Mouse (Mus musculus) kidney, embryonic 14.5 days (tissue): ENCODE results near the gene 1700018G05Rik. TPM values are rescaled to one million over a fixed set of nuclear protein-coding genes. Genes with fewer than 3 reads are reported as not detected.

Experiments used
- ATAC-seq: fragments of 200-750 bp; cut with Nextera tagmentation; 2 replicates; pipeline ENCODE4 v1.8.0; 2017; ENCODE audit warnings: moderate number of reproducible peaks, mild to moderate bottlenecking, moderate TSS enrichment, moderate library complexity; ENCODE audit not compliant: low FRiP score, low TSS enrichment
- H3K27ac ChIP-seq: fragments of 300-500 bp; sonication (generic); 2 replicates; pipeline ENCODE4 v1.5.1; 2014; ENCODE audit warnings: low read depth, mild to moderate bottlenecking, low read length, moderate library complexity, mixed read lengths
- H3K27me3 ChIP-seq: fragments of 300-500 bp; sonication (generic); 2 replicates; pipeline ENCODE4 v1.6.1; 2014; ENCODE audit warnings: mild to moderate bottlenecking, low read length; ENCODE audit not compliant: control insufficient read depth, insufficient read depth
- H3K36me3 ChIP-seq: fragments of 300-500 bp; sonication (generic); 2 replicates; pipeline ENCODE4 v1.6.1; 2014; ENCODE audit warnings: low read length, mixed read lengths; ENCODE audit not compliant: control insufficient read depth, insufficient read depth
- H3K4me1 ChIP-seq: fragments of 300-500 bp; sonication (generic); 2 replicates; pipeline ENCODE4 v1.6.1; 2014; ENCODE audit warnings: low read length, mixed read lengths; ENCODE audit not compliant: control insufficient read depth, insufficient read depth
- H3K4me2 ChIP-seq: fragments of 300-500 bp; sonication (generic); replicated peaks from 2 replicates; pipeline ENCODE4 v1.6.1; 2014; ENCODE audit warnings: low read depth, mild to moderate bottlenecking, low read length
- H3K4me3 ChIP-seq: fragments of 300-500 bp; sonication (generic); 2 replicates; pipeline ENCODE4 v1.5.1; 2014; ENCODE audit warnings: mild to moderate bottlenecking, low read length
- H3K9ac ChIP-seq: fragments of 300-500 bp; sonication (generic); 2 replicates; pipeline ENCODE4 v1.6.1; 2014; ENCODE audit warnings: low read depth, mild to moderate bottlenecking, low read length, moderate library complexity
- H3K9me3 ChIP-seq: fragments of 300-500 bp; sonication (generic); 2 replicates; pipeline ENCODE4 v1.6.1; 2016; ENCODE audit warnings: low read length; ENCODE audit not compliant: control insufficient read depth
- WGBS: fragments of 180-500 bp; shearing (Covaris S2); extraction: QIAGEN DNeasy Blood & Tissue Kit; methylation state at CpG from one replicate; pipeline ENCODE4 v1.1.7; 2014; 5-methylcytosine and 5-hydroxymethylcytosine counted together
- polyA plus RNA-seq: library from polyadenylated mRNA; unstranded; fragments of >200 nt; fragmentation: Nextera tagmentation; extraction: Ambion mirVana; gene quantifications from 2 replicates; pipeline ENCODE4 v1.2.1, GENCODE M21; 2014

1700018G05Rik gene
- polyA plus RNA-seq, 1 experiment from 2014 or later = not detected

DNA sequence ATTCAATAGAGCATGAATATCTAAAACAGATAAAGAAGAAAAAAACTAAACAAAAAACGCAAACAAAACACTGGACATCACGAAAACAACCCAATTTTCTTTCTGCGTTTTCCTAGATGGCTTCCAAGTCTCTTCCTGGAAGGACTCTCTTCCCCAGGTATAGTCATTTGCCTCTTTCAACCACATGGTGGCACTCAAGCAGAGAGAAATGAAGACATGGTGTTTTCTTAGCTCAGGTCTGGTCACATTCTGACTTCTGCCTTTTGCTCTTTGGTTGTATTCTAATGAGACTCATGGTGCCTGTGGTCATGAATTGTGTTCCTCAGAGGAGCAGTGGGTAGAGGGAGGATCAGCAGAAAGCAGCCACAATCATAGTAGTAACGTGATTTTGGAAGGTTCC is 30.7 kb downstream of the 1700018G05Rik start:
- Histone ChIP-seq H3K9me3 (no peaks in the 10 kb centered on the region), H3K36me3 (no peaks in the 10 kb centered on the region), H3K4me1 (no peaks in the 10 kb centered on the region), H3K4me3 (no peak overlapping the region), H3K27ac (no peak overlapping the region), H3K27me3 (no peaks in the 10 kb centered on the region), H3K4me2 (no peak overlapping the region), H3K9ac (no peak overlapping the region)
- ATAC-seq = no peak
- WGBS = 41% methylated on average over 4 of the region's 4 CpGs

DNA sequence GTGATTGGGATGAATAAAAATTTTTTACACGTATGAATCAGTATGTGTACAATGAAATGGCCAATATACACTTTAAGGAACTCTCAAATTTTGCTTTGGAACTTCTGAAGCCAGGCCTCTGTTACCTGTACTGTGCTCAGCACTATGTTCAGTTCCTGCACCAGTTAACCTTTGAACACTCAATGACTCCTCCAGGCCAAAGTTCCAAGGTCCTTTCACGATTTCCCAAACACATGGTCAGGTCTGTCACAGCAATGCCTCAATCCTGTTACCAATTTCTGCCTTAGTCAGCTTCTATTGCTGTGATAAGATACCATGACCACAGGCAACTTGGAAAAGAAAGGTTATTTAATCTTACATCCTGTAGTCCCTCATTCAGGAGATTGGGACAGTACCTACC is 32.4 kb downstream of the 1700018G05Rik start:
- no peaks in the 10 kb centered on the region for H3K36me3 ChIP-seq
- no peaks in the 10 kb centered on the region for H3K27me3 ChIP-seq
- ATAC-seq = no peak
- 78% methylated on average over 2 of the region's 2 CpGs for WGBS
- no peak overlapping the region for H3K9ac ChIP-seq
- H3K9me3 ChIP-seq = no peaks in the 10 kb centered on the region
- no peak overlapping the region for H3K27ac ChIP-seq
- H3K4me3 ChIP-seq = no peak overlapping the region
- no peak overlapping the region for H3K4me2 ChIP-seq
- no peaks in the 10 kb centered on the region for H3K4me1 ChIP-seq

Other genes starting within 250 kb of the 1700018G05Rik start
- gene Gm3880, start 241.4 kb upstream of the 1700018G05Rik start, polyA plus RNA-seq = not detected in 2 replicates
- gene Gm9112, start 220.7 kb upstream of the 1700018G05Rik start, polyA plus RNA-seq = not detected in 2 replicates
- 0.16 TPM in 1 of 2 replicates, not detected in the other for gene Dmrtc1b, start 220.5 kb upstream of the 1700018G05Rik start, polyA plus RNA-seq
- not detected in 2 replicates for gene Dmrtc1c1, start 125.4 kb upstream of the 1700018G05Rik start, polyA plus RNA-seq
- not detected in 2 replicates for gene Dmrtc1c2, start 73.8 kb upstream of the 1700018G05Rik start, polyA plus RNA-seq
- gene 1700031F05Rik, start 60.4 kb upstream of the 1700018G05Rik start, polyA plus RNA-seq = not detected in 2 replicates
- 1.0 and 1.2 TPM in 2 replicates for gene Dmrtc1a, start 19.7 kb upstream of the 1700018G05Rik start, polyA plus RNA-seq
- not detected in 2 replicates for gene 1700011M02Rik, start 19.5 kb upstream of the 1700018G05Rik start, polyA plus RNA-seq